Mouse (Mus musculus) intestine, embryonic 15.5 days (tissue): Measurements from ENCODE around the gene Dlec1. TPM values are rescaled to one million over a fixed set of nuclear protein-coding genes. Genes with fewer than 3 reads are reported as not detected.

Experiments used
- ATAC-seq: fragments of 200-750 bp; cut with Nextera tagmentation; 2 replicates; pipeline ENCODE4 v1.8.0; 2017; ENCODE audit warnings: moderate TSS enrichment, moderate library complexity
- H3K27ac ChIP-seq: fragments of 300-500 bp; sonication (generic); 2 replicates; pipeline ENCODE4 v1.5.1; 2015; ENCODE audit warnings: mild to moderate bottlenecking, inconsistent platforms
- H3K27me3 ChIP-seq: fragments of 300-500 bp; sonication (generic); replicated peaks from 2 replicates; pipeline ENCODE4 v1.6.1; 2015; ENCODE audit warnings: inconsistent platforms
- H3K36me3 ChIP-seq: fragments of 300-500 bp; sonication (generic); 2 replicates; pipeline ENCODE4 v1.6.1; 2015; ENCODE audit warnings: inconsistent platforms
- H3K4me1 ChIP-seq: fragments of 300-500 bp; sonication (generic); replicated peaks from 2 replicates; pipeline ENCODE4 v1.6.1; 2015; ENCODE audit warnings: inconsistent platforms
- H3K4me2 ChIP-seq: fragments of 300-500 bp; sonication (generic); replicated peaks from 2 replicates; pipeline ENCODE4 v1.6.1; 2015; ENCODE audit warnings: mild to moderate bottlenecking, inconsistent platforms
- H3K4me3 ChIP-seq: fragments of 300-500 bp; sonication (generic); replicated peaks from 2 replicates; pipeline ENCODE4 v1.5.1; 2015; ENCODE audit warnings: inconsistent platforms
- H3K9ac ChIP-seq: fragments of 300-500 bp; sonication (generic); 2 replicates; pipeline ENCODE4 v1.6.1; 2015; ENCODE audit warnings: inconsistent platforms
- H3K9me3 ChIP-seq: fragments of 300-500 bp; sonication (generic); 2 replicates; pipeline ENCODE4 v1.6.1; 2016; ENCODE audit warnings: inconsistent platforms
- WGBS: fragments of 180-500 bp; shearing (Covaris S2); methylation state at CpG from one replicate; pipeline ENCODE4 v1.1.7; 2015; 5-methylcytosine and 5-hydroxymethylcytosine counted together
- polyA plus RNA-seq: library from polyadenylated mRNA; unstranded; fragments of >200 nt; fragmentation: Nextera tagmentation; extraction: Ambion mirVana; gene quantifications from 2 replicates; pipeline ENCODE4 v1.2.1, GENCODE M21; 2015

The Dlec1 gene
- polyA plus RNA-seq, 1 experiment from 2014 or later: 0.72 TPM

DNA sequence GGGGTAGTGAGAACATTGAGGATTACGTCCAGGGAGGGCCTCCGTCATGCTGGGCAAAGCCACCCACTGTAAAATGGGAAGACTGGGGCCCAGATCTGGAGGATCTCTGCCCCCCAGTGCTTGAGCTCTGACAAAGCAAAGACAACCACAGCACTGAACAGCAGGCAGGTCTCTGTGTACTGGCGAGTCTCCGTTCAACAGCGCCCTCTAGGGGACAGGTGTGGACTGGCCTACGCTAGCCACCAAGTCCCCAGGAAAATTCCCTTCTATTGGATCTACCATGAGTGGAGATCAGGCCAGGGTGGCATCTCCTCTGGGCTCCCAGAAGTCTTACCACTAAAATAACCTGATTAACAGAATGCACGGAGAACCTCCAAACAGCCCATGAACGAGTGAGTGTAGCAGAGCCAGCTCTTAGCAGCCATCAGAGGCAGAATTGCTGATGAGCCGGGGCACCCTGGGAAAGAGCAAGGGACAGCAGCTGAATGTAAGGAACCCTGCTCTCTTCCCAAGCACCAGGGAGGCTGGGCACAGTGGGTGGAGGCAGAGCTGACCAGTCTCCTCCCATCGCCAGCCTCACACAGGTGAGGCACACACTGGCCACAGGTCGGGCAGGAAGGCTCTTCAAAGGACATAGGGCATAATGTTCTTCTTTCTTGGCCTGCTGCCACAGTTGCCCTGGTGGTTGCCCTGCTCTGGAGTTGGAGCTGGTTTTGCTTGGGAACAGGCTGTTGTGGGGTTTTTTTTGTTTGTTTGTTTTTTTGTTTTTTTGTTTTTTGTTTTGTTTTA is 90.1 kb downstream of the Dlec1 start:
- no peak overlapping the region for H3K27ac ChIP-seq
- no peak overlapping the region for H3K9ac ChIP-seq
- 31% methylated on average over 11 of the region's 11 CpGs for WGBS
- H3K4me3 ChIP-seq: no peak overlapping the region
- ATAC-seq: peak; percentile 75
- no peaks in the 10 kb centered on the region for H3K27me3 ChIP-seq
- no peaks in the 10 kb centered on the region for H3K9me3 ChIP-seq
- H3K4me1 ChIP-seq: no peaks in the 10 kb centered on the region
- H3K4me2 ChIP-seq: no peak overlapping the region
- H3K36me3 ChIP-seq: no peaks in the 10 kb centered on the region

Other genes starting within 250 kb of the Dlec1 start
- 16.9 and 18.4 TPM in 2 replicates for gene Ctdspl, start 176.0 kb upstream of the Dlec1 start, polyA plus RNA-seq
- 16.1 and 17.2 TPM in 2 replicates for gene Vill, start 49.7 kb upstream of the Dlec1 start, polyA plus RNA-seq
- 16.8 and 18.7 TPM in 2 replicates for gene Plcd1, start 9.0 kb upstream of the Dlec1 start, polyA plus RNA-seq
- 1.9 and 2.2 TPM in 2 replicates for gene Acaa1b, start 54.6 kb downstream of the Dlec1 start, polyA plus RNA-seq
- gene Gm47289, start 56.7 kb downstream of the Dlec1 start, polyA plus RNA-seq: not detected in 2 replicates
- not detected in 2 replicates for gene Slc22a13, start 106.6 kb downstream of the Dlec1 start, polyA plus RNA-seq
- gene Oxsr1, start 219.9 kb downstream of the Dlec1 start, polyA plus RNA-seq: 12.0 and 12.1 TPM in 2 replicates
- 95.2 and 108 TPM in 2 replicates for gene Acaa1a, start 237.2 kb downstream of the Dlec1 start, polyA plus RNA-seq
- gene Myd88, start 238.9 kb downstream of the Dlec1 start, polyA plus RNA-seq: 29.8 and 32.1 TPM in 2 replicates